Mouse (Mus musculus) CH12.LX (cell line): ENCODE measurements around the gene Sipa1l3.

Source experiments
- CHD1 ChIP-seq: IDR thresholded peaks from 2 replicates; pipeline ENCODE4 v1.6.1; 2012; ENCODE audit warnings: low read depth, low read length, improper control_type of control experiment, inconsistent platforms
- CTCF ChIP-seq, 2 experiments: IDR thresholded peaks in 1 of 2; conservative IDR thresholded peaks in 1 of 2; 2 replicates each; pipeline ENCODE4 v1.5.1; 2011 to 2012; ENCODE audit warnings: low read depth in 2 of 2, low read length in 2 of 2, improper control_type of control experiment in 1 of 2, inconsistent platforms in 1 of 2, mild to moderate bottlenecking in 1 of 2, moderate library complexity in 1 of 2
- ELF1 ChIP-seq: IDR thresholded peaks from 2 replicates; pipeline ENCODE4 v1.6.1; 2014; ENCODE audit warnings: low read depth, mild to moderate bottlenecking, inconsistent platforms, low read length, improper control_type of control experiment
- IRF4 ChIP-seq: IDR thresholded peaks from 2 replicates; pipeline ENCODE4 v1.6.1; 2014; ENCODE audit warnings: low read depth, mild to moderate bottlenecking, inconsistent platforms, low read length, improper control_type of control experiment
- JUN ChIP-seq: IDR thresholded peaks from 2 replicates; pipeline ENCODE4 v1.6.1; 2011; ENCODE audit warnings: low read depth, mild to moderate bottlenecking, low read length, improper control_type of control experiment, moderate library complexity; ENCODE audit not compliant: insufficient read depth
- JUND ChIP-seq: conservative IDR thresholded peaks from 2 replicates; pipeline ENCODE4 v1.6.1; 2011; ENCODE audit warnings: low read depth, low read length, improper control_type of control experiment
- MAFK ChIP-seq: IDR thresholded peaks from 2 replicates; pipeline ENCODE4 v1.6.1; 2011; ENCODE audit warnings: low read length, improper control_type of control experiment; ENCODE audit not compliant: insufficient replicate concordance
- MAZ ChIP-seq: IDR thresholded peaks from 2 replicates; pipeline ENCODE4 v1.6.1; 2012; ENCODE audit warnings: low read depth, mild to moderate bottlenecking, inconsistent platforms, low read length, improper control_type of control experiment, moderate library complexity
- MEF2A ChIP-seq: IDR thresholded peaks from 2 replicates; pipeline ENCODE4 v1.6.1; 2014; ENCODE audit warnings: low read depth, mild to moderate bottlenecking, inconsistent platforms, low read length, improper control_type of control experiment, borderline replicate concordance
- RCOR1 ChIP-seq: conservative IDR thresholded peaks from 2 replicates; pipeline ENCODE4 v1.6.1; 2012; ENCODE audit warnings: low read depth, mild to moderate bottlenecking, inconsistent platforms, low read length, improper control_type of control experiment
- TCF12 ChIP-seq: IDR thresholded peaks from 2 replicates; pipeline ENCODE4 v1.6.1; 2014; ENCODE audit warnings: low read depth, mild to moderate bottlenecking, inconsistent platforms, low read length, improper control_type of control experiment
- USF1 ChIP-seq: IDR thresholded peaks from 2 replicates; pipeline ENCODE4 v1.6.1; 2014; ENCODE audit warnings: low read depth, mild to moderate bottlenecking, inconsistent platforms, low read length, improper control_type of control experiment
- ZC3H11A ChIP-seq: IDR thresholded peaks from 2 replicates; pipeline ENCODE4 v1.6.1; 2012; ENCODE audit warnings: low read depth, mild to moderate bottlenecking, inconsistent platforms, low read length, improper control_type of control experiment
- ZMIZ1 ChIP-seq: IDR thresholded peaks from 2 replicates; pipeline ENCODE4 v1.6.1; 2012; ENCODE audit warnings: low read depth, mild to moderate bottlenecking, inconsistent platforms, low read length, improper control_type of control experiment

DNA sequence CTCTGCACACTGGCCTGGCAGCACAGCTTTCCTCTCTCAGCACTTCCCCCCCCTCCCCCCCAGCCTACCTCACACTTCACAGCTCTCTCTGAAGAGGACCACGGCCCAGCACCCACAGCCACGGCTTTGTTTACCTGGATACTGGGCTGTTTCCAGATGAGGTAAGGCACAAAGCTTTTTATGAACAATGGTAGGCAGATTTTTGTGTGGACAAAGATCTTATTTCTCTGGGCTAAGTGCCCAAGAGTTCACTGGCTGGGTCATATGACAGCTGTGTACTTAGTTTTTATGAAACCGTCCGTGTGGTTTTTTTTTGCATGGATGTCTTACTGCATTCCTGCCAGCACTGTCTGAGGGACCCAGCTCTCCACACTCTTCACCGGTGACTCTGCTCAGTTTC is 93.8 kb downstream of the Sipa1l3 start:
- TF ChIP-seq CTCF (conservative IDR thresholded peaks at IDR 0.05 in 1 of 2, IDR thresholded peaks at IDR 0.05 in 1 of 2; ENCODE audit: low read depth in 2 of 2, low read length in 2 of 2) (no peak), TCF12 (no peak), RCOR1 (no peak), ELF1 (no peak), MAZ (no peak), CHD1 (no peak), ZC3H11A (no peak), IRF4 (no peak), MEF2A (no peak), JUND (no peak), JUN (no peak), ZMIZ1 (no peak), MAFK (no peak), USF1 (no peak)
